Mouse (Mus musculus) gastrocnemius, adult 8-10 months (tissue): ENCODE measurements around the gene Pot1b. TPM values are rescaled to one million over a fixed set of nuclear protein-coding genes. Genes with fewer than 3 reads are reported as not detected.

Source experiments
- DNase-seq, 2 experiments: peaks; one replicate each; pipeline ENCODE4 v3.0.0; 2022; ENCODE audit warnings: low spot score in 2 of 2
- total RNA-seq, 4 experiments: library from RNA; stranded (reverse); gene quantifications; 2 replicates each; pipeline ENCODE4 v1.2.4; 2022

The Pot1b gene
- 1 to 10 TPM in 3 of 4 experiments, under 1 TPM in 1; 0.75 to 1.6 (median 1.4) TPM for total RNA-seq

GRCm38 (mm10) chr17:55711984-55712811 lies at the start of gene Pot1b:
TSS of gene Pot1b (minus strand) at chr17:55712628.
- peak; percentile 96 to 97 for DNase-seq

GRCm38 (mm10) chr17:55751170-55751569 lies 38.7 kb upstream of the Pot1b start:
- no peak for DNase-seq

DNA sequence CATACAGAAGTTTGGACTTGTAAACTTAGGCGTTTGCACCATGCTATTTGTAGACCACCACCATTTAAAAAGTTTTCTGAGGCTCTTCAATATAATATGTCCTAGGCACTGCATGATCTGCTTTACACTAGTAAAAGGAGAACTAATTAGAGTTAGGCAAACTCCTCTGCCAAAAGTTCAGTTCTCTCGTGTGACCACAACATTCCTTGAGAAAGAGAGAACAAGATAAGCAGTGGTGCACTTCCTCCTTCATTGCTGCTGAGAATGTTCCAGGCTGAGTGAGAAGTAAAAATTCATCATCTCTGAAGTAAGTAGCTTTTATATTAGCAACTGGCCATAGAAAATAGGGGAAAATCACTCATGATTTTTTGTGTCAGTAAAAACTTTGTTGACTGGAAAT lies 37.4 kb upstream of the Pot1b start, which contains the start of gene Adgre4:
Gene Adgre4 (plus strand): TSS at position 199 of the 400 bp plus-strand sequence.
- DNase-seq: no peak

- no peak for DNase-seq
Measured at GRCm38 (mm10) chr17:55736675-55737074, 24.2 kb upstream of the Pot1b start.

GRCm38 (mm10) chr17:55726193-55726592 lies 13.8 kb upstream of the Pot1b start:
- DNase-seq: no peak

- DNase-seq: no peak
Measured at GRCm38 (mm10) chr17:55722250-55722649, 9.8 kb upstream of the Pot1b start.

DNA sequence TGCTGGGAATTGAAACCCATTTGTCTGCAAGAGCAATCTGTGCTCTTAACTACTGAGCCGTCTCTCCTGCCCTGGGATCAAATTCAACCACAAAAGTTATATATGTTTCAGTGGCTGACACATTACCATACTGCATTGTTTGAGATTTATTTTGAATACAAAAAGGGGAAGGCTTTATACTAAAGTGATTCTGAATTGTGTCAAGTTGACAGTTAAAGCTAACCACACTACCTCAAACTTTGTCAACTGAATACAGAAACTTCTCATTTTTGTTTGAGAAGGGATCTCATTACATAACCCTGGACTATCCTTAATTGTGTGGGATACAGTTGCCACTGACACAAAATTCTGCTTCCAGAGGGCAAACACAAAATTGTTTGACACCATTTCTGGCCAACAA lies 8.8 kb upstream of the Pot1b start:
- DNase-seq: no peak

GRCm38 (mm10) chr17:55702865-55703264 lies 9.6 kb downstream of the Pot1b start:
- no peak for DNase-seq

DNA sequence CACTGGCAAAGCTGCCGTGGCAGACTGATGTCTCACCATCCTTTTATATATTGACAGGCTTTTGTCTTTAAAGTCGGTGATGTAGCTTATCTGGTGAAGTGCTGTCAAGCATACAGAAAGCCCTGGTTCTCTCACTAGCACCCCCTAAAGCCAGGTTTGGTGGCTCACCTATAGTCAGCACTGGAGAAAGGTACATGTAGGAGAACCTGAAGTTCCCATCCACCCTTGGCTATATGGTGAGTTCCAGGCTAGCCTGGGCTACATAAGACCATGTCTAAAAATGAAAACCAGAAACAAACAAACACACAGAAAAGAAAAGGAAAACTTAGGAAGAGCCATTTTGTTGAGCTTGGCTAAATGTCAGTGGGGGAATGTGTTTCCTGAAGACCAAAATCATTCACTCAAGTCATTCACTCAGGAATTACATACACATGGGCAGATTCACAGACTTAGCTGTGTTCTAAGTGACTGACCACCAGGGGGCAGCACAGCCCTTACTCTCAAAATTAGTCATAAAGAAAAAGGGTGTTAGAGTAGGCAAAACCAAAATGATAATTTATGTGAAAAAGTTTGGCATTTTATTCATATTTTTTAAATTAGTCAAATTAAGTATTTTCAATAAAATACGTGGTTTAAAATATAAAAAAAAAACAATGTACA lies 10.1 kb downstream of the Pot1b start:
- DNase-seq: peak; percentile 29 to 41

DNA sequence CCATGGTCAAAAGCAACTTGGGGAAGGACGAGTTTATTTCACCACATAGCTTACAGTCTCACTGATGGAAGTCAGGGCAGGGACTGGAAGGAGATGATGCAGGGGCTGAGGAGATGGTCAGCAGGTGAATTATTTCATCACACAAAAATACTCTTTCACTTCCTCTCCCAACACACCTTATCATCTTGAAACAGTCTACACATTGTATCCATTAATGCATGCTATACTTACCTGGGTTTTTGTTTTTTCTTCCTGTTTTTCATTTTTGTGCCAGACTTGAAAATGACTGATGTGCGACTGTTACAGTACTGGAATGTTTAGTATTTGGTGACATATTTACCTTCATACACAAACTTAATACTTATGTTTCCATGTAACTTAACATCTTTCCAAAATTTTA lies 13.0 kb downstream of the Pot1b start:
- no peak for DNase-seq

DNA sequence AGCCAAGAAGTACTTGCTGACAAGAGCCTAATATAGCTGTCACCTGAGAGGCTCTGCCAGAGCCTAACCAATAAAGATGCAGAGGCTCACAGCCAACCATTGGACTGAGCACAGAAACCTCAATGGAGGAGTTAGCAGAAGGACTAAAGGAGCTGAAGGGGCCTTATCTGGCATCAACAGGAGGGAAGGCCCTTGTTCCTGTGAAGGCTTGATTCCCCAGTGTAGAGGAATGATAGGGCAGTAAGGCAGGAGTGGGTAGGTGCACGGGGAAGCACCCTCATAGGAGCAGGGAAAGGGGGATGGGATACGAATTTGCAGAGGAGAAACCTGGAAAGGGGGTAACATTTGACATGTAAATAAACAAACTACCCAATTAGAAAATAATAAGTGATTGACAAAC lies 51.3 kb downstream of the Pot1b start:
- no peak for DNase-seq

DNA sequence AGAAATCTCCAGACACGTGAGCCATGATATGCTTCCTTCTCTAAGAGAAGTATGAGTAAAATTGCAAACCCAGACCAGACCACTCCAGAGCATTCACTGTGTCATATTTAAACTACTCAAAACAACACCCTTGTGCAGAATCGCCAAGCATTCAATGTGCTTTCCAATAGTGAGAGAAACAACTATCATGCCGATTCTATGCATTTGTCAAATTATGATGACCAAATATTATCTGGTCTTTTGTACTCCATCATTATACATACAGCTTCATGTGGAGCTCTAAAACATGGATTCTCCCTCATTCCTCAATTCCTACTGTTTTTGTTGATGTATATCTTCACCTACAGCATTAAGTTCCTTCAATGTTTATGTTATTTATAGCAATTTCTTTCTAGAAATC lies 87.3 kb downstream of the Pot1b start, which contains the start of gene Vmn2r118:
Gene Vmn2r118 (minus strand): TSS at position 101 of the 400 bp plus-strand sequence.
- DNase-seq: no peak

Other genes with a start within 250 kb of the Pot1b start
- not detected for gene Vmn2r118, start 87.4 kb downstream of the Pot1b start, total RNA-seq
- under 1 TPM in 2 of 4 experiments, not detected in 2; 0.16 to 0.22 TPM for gene Adgre4, start 37.4 kb upstream of the Pot1b start, total RNA-seq
- gene Zfp119a, start 166.3 kb upstream of the Pot1b start, total RNA-seq: 1 to 10 TPM; 3.5 to 4.4 (median 4.1) TPM
- gene Zfp959, start 179.5 kb upstream of the Pot1b start, total RNA-seq: 1 to 10 TPM; 2.5 to 3.1 (median 2.9) TPM
- 1 to 10 TPM; 3.9 to 4.3 (median 3.9) TPM for gene Zfp119b, start 236.9 kb upstream of the Pot1b start, total RNA-seq
- gene Ebi3, start 240.0 kb upstream of the Pot1b start, total RNA-seq: not detected
- 1 to 10 TPM; 7.0 to 9.1 (median 8.1) TPM for gene Yju2, start 246.5 kb upstream of the Pot1b start, total RNA-seq